8 mouse cellular contexts compared by ENCODE assay signal in the genomic region with DNA sequence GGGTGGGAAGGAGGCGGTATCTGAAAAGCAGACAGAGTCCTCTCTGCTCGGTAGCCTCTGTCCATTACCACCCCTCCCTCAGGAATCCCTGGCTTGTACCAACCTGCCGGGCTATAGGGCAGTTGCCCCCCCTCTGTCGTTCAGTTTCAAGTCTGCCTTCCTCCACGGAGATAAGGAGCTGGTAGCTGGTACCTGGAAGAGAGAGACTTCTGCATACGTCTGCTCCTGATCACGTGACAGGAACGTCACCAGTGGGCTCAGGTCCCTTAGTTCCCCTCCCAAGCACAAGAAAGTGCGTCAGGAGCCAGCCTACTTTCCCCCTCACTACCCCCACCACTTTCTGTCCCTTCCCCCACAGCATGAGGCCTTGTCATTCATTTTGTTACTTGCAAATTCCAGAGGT. TPM values are rescaled to one million over a fixed set of nuclear protein-coding genes. Genes with fewer than 3 reads are reported as not detected.
DNase-seq lines count a peak whose midpoint lies in the region; ATAC-seq and TF ChIP-seq lines count a peak whose summit lies in the region.

A gene (minus strand): TSS at position 213 of the 403 bp plus-strand sequence.

- peak; percentile 35 for DNase-seq in liver, embryonic 11.5 days (ENCODE audit: low spot score)
- no peak for DNase-seq in liver
- peak; percentile 13 to 23 for DNase-seq in heart, postnatal 10 days
- peak; percentile 16 to 66 for DNase-seq in left cerebral cortex, adult 8-10 months (ENCODE audit: low spot score in 2 of 2)
- DNase-seq in midbrain, embryonic 10.5 days (ENCODE audit: low spot score), result peak; percentile 29
- DNase-seq in thymus, postnatal 4 days, result no peak

- intact Hi-C loops in heart, postnatal 10 days (cut with DNase I), result no loop called here

- H3K4me3 ChIP-seq in liver, embryonic 11.5 days (ENCODE audit: low read depth, low read length), result peak within 1 kb of the TSS; percentile 35
- H3K4me3 ChIP-seq in embryonic fibroblast, embryonic 13.5 days (ENCODE audit: insufficient read depth, low read length), result peak within 1 kb of the TSS; percentile 24; the same call in 1 of the 2 replicates
- H3K4me3 ChIP-seq in midbrain, embryonic 10.5 days, result peak within 1 kb of the TSS; percentile 57
- peak within 1 kb of the TSS; percentile 47 for H3K4me3 ChIP-seq in stomach, embryonic 16.5 days (replicated peaks; ENCODE audit: low read length)

- peak within 1 kb of the TSS; percentile 53 for H3K4me2 ChIP-seq in liver, embryonic 11.5 days
- peak within 1 kb of the TSS; percentile 59 for H3K4me2 ChIP-seq in stomach, embryonic 16.5 days (ENCODE audit: low read depth, low read length)

- peak within 1 kb of the TSS; percentile 14; the same call in 1 of the 2 replicates for H3K9ac ChIP-seq in liver, embryonic 11.5 days (ENCODE audit: low read depth, low read length)
- peak within 1 kb of the TSS; percentile 56 for H3K9ac ChIP-seq in stomach, embryonic 16.5 days (ENCODE audit: low read length)

- no peaks in the 10 kb centered on the region for H3K4me1 ChIP-seq in liver, embryonic 11.5 days (replicated peaks; ENCODE audit: control insufficient read depth, insufficient read depth, low read length)
- peaks cover 2% of the 10 kb centered on the region; the same call in 1 of the 2 replicates for H3K4me1 ChIP-seq in embryonic fibroblast, embryonic 13.5 days (ENCODE audit: control insufficient read depth, insufficient read depth, low read length)
- H3K4me1 ChIP-seq in midbrain, embryonic 10.5 days, result peaks cover 6% of the 10 kb centered on the region; the same call in 1 of the 2 replicates
- no peaks in the 10 kb centered on the region for H3K4me1 ChIP-seq in stomach, embryonic 16.5 days (ENCODE audit: control insufficient read depth, insufficient read depth, low read length)

- TF ChIP-seq CTCF in embryonic fibroblast, embryonic 13.5 days (IDR thresholded peaks at IDR 0.05; ENCODE audit: borderline replicate concordance, insufficient read depth, low read length), result no peak

- H3K27ac ChIP-seq in liver, embryonic 11.5 days (ENCODE audit: low read depth, low read length), result no peak within 1 kb of the TSS
- H3K27ac ChIP-seq in embryonic fibroblast, embryonic 13.5 days (ENCODE audit: insufficient read depth, low read length), result no peak within 1 kb of the TSS
- H3K27ac ChIP-seq in midbrain, embryonic 10.5 days (replicated peaks), result no peak within 1 kb of the TSS
- H3K27ac ChIP-seq in stomach, embryonic 16.5 days (ENCODE audit: low read length), result no peak within 1 kb of the TSS

- no peak for TF ChIP-seq POLR2A in embryonic fibroblast, embryonic 13.5 days (IDR thresholded peaks at IDR 0.05; ENCODE audit: low read depth, low read length)

- 19% methylated on average over 9 of the region's 9 CpGs for WGBS in liver, embryonic 11.5 days
- WGBS in midbrain, embryonic 10.5 days, result 23% methylated on average over 9 of the region's 9 CpGs
- 13% methylated on average over 9 of the region's 9 CpGs for WGBS in stomach, embryonic 16.5 days

- ATAC-seq in liver, embryonic 11.5 days (replicated peaks; ENCODE audit: low FRiP score), result peak; percentile 29; the same call in 1 of the 2 replicates
- peak; percentile 33; the same call in 1 of the 2 replicates for ATAC-seq in stomach, embryonic 16.5 days (ENCODE audit: insufficient read depth, low FRiP score)

- 0 out of 2 replicates have a peak, but pooled peaks cover 3% of the 10 kb centered on the region for H3K27me3 ChIP-seq in liver, embryonic 11.5 days (replicated peaks; ENCODE audit: control insufficient read depth, insufficient read depth, low read length)
- peaks cover 33% of the 10 kb centered on the region for H3K27me3 ChIP-seq in midbrain, embryonic 10.5 days (ENCODE audit: low read depth, poor library complexity, severe bottlenecking)
- H3K27me3 ChIP-seq in stomach, embryonic 16.5 days (ENCODE audit: control insufficient read depth, insufficient read depth, low read length), result no peaks in the 10 kb centered on the region

- no peaks in the 10 kb centered on the region for H3K9me3 ChIP-seq in liver, embryonic 11.5 days (ENCODE audit: control insufficient read depth, low read length)
- H3K9me3 ChIP-seq in midbrain, embryonic 10.5 days (replicated peaks), result no peaks in the 10 kb centered on the region
- no peaks in the 10 kb centered on the region for H3K9me3 ChIP-seq in stomach, embryonic 16.5 days (replicated peaks; ENCODE audit: control insufficient read depth, low read length)

- no peaks in the 10 kb centered on the region for H3K36me3 ChIP-seq in liver, embryonic 11.5 days (ENCODE audit: control insufficient read depth, insufficient read depth, low read length)
- no peaks in the 10 kb centered on the region for H3K36me3 ChIP-seq in midbrain, embryonic 10.5 days
- H3K36me3 ChIP-seq in stomach, embryonic 16.5 days (ENCODE audit: control insufficient read depth, insufficient read depth, low read length), result no peaks in the 10 kb centered on the region

RNA-seq across cellular contexts. Expression of the gene that starts here (rescaled TPM):
- 1.2 and 1.6 TPM in 2 replicates for polyA plus RNA-seq in liver, embryonic 11.5 days (2014; fragmentation: Nextera tagmentation; extraction: Ambion mirVana)
- 1.2 and 2.8 TPM in 2 replicates for polyA plus RNA-seq in embryonic fibroblast, embryonic 13.5 days (2011; ENCODE audit: insufficient read length, low read depth, missing spikeins)
- 1 to 10 TPM; 5.6 to 6.5 TPM for total RNA-seq in heart, postnatal 10 days (2021)
- total RNA-seq in left cerebral cortex, adult 8-10 months (2022), result 100 to 1,000 TPM in 3 of 4 experiments, 10 to 100 TPM in 1; 80.8 to 132 (median 117) TPM
- polyA plus RNA-seq in midbrain, embryonic 10.5 days (2016; fragmentation: Nextera tagmentation; extraction: Ambion mirVana), result 3.1 and 3.4 TPM in 2 replicates
- 4.7 and 7.0 TPM in 2 replicates for polyA plus RNA-seq in stomach, embryonic 16.5 days (2015; fragmentation: Nextera tagmentation; extraction: Ambion mirVana)

Comparison
In these comparisons a context has a peak if more than half of its experiments do, and no peak if none do; other contexts are left out.
1. RNA of the gene that starts here (total RNA-seq): 80.8 to 132 TPM in left cerebral cortex, adult 8-10 months; 5.6 to 6.5 TPM in heart, postnatal 10 days; every median in the first group is over 10 times any median in the second.
2. DNase-seq: peak in liver, embryonic 11.5 days (single experiment), heart, postnatal 10 days (2 of 2), left cerebral cortex, adult 8-10 months (2 of 2) and midbrain, embryonic 10.5 days (single experiment); none in liver (single experiment) and thymus, postnatal 4 days (single experiment).
3. Peak in every context shown above with its lines, with median percentiles within 50 percentile points of each other: H3K4me3 ChIP-seq.